Mouse (Mus musculus) E14TG2a.4 (cell line): ENCODE data around the gene Mcam.

Experiments used
- H3K27me3 ChIP-seq: 2 replicates; pipeline ENCODE4 v1.6.1; 2014; ENCODE audit warnings: low read length, control low read depth; ENCODE audit not compliant: insufficient read depth
- H3K36me3 ChIP-seq: 2 replicates; pipeline ENCODE4 v1.6.1; 2014; ENCODE audit warnings: low read length, control low read depth; ENCODE audit not compliant: insufficient read depth
- H3K4me1 ChIP-seq: replicated peaks from 2 replicates; pipeline ENCODE4 v1.6.1; 2014; ENCODE audit warnings: low read depth, low read length, control low read depth
- H3K4me3 ChIP-seq: replicated peaks from 2 replicates; pipeline ENCODE4 v1.5.1; 2014; ENCODE audit warnings: mild to moderate bottlenecking, low read length
- H3K9me3 ChIP-seq: 2 replicates; pipeline ENCODE4 v1.6.1; 2014; ENCODE audit warnings: low read length, control low read depth
- CTCF ChIP-seq: conservative IDR thresholded peaks from 2 replicates; pipeline ENCODE4 v1.5.1; 2014; ENCODE audit warnings: low read length
- NANOG ChIP-seq: IDR thresholded peaks from 2 replicates; pipeline ENCODE4 v1.6.1; 2014; ENCODE audit warnings: borderline replicate concordance, low read length, mixed read lengths
- POU5F1 ChIP-seq: IDR thresholded peaks from 2 replicates; pipeline ENCODE4 v1.6.1; 2014; ENCODE audit warnings: low read length, borderline replicate concordance

Mcam gene

DNA sequence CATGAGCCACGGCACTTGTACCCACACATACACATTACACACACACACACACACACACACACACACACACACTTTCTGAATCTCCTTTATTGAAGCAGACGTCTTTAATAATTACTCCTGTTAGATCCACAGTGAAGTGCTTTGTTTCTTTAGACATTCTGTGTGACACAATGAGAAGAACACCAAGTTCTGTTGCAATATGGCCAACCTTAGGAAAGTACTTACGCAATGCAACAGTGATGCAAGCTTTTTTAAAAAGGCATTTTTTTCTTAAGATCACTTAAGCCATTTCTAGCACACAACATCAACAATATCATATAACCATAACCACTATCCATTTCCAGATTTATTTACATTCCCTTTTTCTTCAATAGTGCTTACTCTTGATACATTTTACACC is 56.9 kb downstream of the Mcam start:
- TF ChIP-seq CTCF, result no peak
- no peak for TF ChIP-seq NANOG
- no peak for TF ChIP-seq POU5F1
- no peak overlapping the region for H3K4me3 ChIP-seq
- H3K4me1 ChIP-seq, result peaks cover 23% of the 10 kb centered on the region

GRCm38 (mm10) chr9:44192312-44192711 is 58.0 kb downstream of the Mcam start:
- peaks cover 21% of the 10 kb centered on the region for H3K4me1 ChIP-seq
- no peak overlapping the region for H3K4me3 ChIP-seq
- H3K36me3 ChIP-seq, result peaks cover 34% of the 10 kb centered on the region
- no peak for TF ChIP-seq NANOG
- no peaks in the 10 kb centered on the region for H3K9me3 ChIP-seq
- H3K27me3 ChIP-seq, result no peaks in the 10 kb centered on the region

More for the DNA sequence above, 56.9 kb downstream of the Mcam start:
- Histone ChIP-seq H3K36me3 (peaks cover 24% of the 10 kb centered on the region), H3K9me3 (no peaks in the 10 kb centered on the region), H3K27me3 (no peaks in the 10 kb centered on the region)
